Mouse (Mus musculus) embryonic fibroblast, embryonic 13.5 days (primary cell): ENCODE measurements at regions not wholly inside any gene's neighbourhood (a gene's known extent, or its start where the extent isn't known, plus 50 kb on each side); places are given as distances from the start of the nearest gene placed in this dataset.
A peak's percentile ranks its signal among the peaks of the same experiment; 100 is the strongest.

ENCODE experiments used
- H3K27ac ChIP-seq: 2 replicates; pipeline ENCODE4 v1.5.1; 2012; ENCODE audit warnings: low read length, control low read depth, inconsistent platforms; ENCODE audit not compliant: insufficient read depth
- H3K4me1 ChIP-seq: 2 replicates; pipeline ENCODE4 v1.6.1; 2011; ENCODE audit warnings: low read length; ENCODE audit not compliant: control insufficient read depth, insufficient read depth
- H3K4me3 ChIP-seq: 2 replicates; pipeline ENCODE4 v1.5.1; 2011; ENCODE audit warnings: mild to moderate bottlenecking, control low read depth, low read length; ENCODE audit not compliant: insufficient read depth
- CTCF ChIP-seq: IDR thresholded peaks from 2 replicates; pipeline ENCODE4 v1.5.1; 2011; ENCODE audit warnings: mild to moderate bottlenecking, control low read depth, low read length, moderate library complexity, borderline replicate concordance; ENCODE audit not compliant: insufficient read depth
- POLR2A ChIP-seq: IDR thresholded peaks from 2 replicates; pipeline ENCODE4 v1.6.1; 2011; ENCODE audit warnings: low read depth, mild to moderate bottlenecking, control low read depth, low read length, moderate library complexity

DNA sequence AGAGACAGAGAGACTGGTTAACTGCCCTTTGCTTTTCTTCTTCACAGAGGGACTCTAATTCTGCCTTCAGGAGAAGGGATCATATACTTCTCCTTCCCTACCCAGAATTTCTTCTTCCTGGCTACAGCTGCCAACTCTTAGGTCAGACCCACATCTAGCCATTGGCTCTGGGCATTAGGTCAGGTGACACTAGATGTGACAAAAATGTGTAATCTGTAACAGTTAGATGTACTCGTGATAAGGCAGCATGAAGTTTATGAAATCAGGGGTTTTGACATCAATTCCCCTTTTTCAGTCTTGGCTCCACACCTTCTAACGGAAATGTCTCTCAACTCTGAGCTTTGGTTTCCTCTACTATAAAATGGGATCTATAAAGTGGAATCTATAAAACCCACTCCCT lies 428.4 kb downstream of the Bmper start:
- TF ChIP-seq CTCF (no peak), POLR2A (no peak)
- Histone ChIP-seq H3K4me3 (no peak overlapping the region), H3K4me1 (no peaks in the 10 kb centered on the region), H3K27ac (no peak overlapping the region)

- TF ChIP-seq POLR2A (no peak), CTCF (no peak)
- no peak overlapping the region for H3K4me3 ChIP-seq
- no peak overlapping the region for H3K27ac ChIP-seq
- H3K4me1 ChIP-seq: no peaks in the 10 kb centered on the region
These were observed 430.2 kb downstream of the Bmper start for GRCm38 (mm10) chr9:23653086-23653485.

DNA sequence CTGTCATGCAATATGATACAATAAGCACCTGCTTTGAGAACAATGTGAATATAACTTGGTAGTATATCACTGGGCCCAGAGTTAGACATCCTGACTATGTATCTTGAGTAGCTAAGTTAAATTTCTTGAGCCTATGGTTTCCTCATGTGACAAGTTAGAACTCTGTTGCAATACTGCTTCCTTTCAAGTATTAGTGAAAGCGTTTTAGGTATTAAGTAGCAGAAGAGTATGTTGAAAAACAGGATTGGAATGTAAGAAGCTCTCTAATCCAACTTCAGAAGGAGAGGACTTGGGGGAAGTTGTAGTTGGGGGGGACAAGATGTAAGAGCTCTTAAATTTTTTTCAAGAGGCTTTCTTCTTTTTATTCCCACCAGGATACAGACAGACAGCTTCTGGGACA lies 431.9 kb downstream of the Bmper start:
- no peak overlapping the region for H3K27ac ChIP-seq
- no peaks in the 10 kb centered on the region for H3K4me1 ChIP-seq
- no peak for TF ChIP-seq POLR2A
- TF ChIP-seq CTCF: no peak
- H3K4me3 ChIP-seq: no peak overlapping the region

- Histone ChIP-seq H3K27ac (no peak overlapping the region), H3K4me3 (no peak overlapping the region), H3K4me1 (no peaks in the 10 kb centered on the region)
- TF ChIP-seq POLR2A: no peak
- no peak for TF ChIP-seq CTCF
These were observed 431.8 kb upstream of the Npsr1 start for GRCm38 (mm10) chr9:23665960-23666359.

DNA sequence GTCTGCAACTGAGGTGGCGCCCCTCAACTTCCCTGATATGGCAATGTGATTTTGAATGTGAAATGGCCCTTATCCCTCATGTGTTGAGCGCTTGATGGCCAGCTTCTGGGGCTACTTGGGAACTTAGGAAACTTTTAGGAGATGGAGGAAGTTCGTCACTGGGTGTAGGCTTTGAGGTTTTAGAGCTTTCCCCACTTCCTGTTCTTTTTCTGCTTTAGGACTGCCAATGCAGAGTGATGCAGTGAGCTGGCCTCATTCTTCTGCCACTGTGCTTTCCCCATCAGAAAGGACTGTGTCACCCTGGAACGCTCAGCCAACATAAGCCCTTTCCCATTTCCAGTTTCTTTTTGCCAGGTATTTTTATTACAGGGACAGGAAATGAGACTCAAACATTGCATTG lies 428.6 kb upstream of the Npsr1 start:
- Histone ChIP-seq H3K27ac (no peak overlapping the region), H3K4me3 (no peak overlapping the region), H3K4me1 (no peaks in the 10 kb centered on the region)
- TF ChIP-seq CTCF: no peak
- TF ChIP-seq POLR2A: no peak

DNA sequence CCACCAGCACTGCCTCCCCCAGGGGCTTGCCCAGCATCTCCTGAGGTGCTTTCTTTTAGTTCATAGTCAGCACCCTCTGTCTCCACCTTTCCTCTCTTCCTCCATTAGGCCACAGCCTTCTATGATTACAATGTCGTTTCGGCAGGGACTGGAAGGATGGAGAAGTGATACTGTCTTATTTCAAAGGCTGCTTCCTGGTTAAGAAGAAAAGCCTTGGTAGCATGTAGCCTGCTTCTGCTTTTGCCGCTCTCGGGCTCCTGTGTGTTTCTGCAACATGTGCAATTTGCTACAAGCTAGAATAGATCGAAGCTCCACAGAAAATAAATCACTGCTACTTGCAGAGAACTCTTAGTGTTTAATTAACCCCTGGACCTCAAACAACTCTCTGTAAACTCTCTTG lies 427.2 kb upstream of the Npsr1 start:
- Histone ChIP-seq H3K27ac (no peak overlapping the region), H3K4me3 (no peak overlapping the region), H3K4me1 (no peaks in the 10 kb centered on the region)
- TF ChIP-seq POLR2A: no peak
- no peak for TF ChIP-seq CTCF

DNA sequence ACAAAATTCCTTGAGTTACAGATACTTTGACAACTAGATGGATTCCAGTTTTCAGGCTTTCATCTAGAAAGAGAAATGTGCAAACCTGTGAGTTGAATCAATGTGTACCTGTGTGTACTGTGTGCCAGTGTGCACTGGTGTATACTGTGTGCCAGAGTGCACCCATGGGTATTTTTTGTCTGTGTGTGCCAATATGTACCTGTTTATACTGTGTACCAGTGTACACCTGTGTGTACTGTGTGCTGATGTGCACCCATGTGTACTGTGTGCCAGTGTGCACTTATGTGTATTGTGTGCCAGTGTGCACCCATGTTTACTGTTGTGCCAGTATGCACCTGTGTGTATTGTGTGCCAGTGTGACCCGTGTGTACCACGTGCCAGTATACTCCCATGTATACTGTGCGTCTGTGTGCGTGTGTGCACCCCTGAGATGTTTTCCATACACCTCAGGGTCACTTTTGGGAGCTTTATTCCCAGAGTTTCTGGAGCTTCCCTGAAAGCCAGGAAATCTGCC lies 424.4 kb upstream of the Npsr1 start:
- no peak for TF ChIP-seq POLR2A
- TF ChIP-seq CTCF: no peak
- no peak overlapping the region for H3K27ac ChIP-seq
- no peak overlapping the region for H3K4me3 ChIP-seq
- H3K4me1 ChIP-seq: no peaks in the 10 kb centered on the region

DNA sequence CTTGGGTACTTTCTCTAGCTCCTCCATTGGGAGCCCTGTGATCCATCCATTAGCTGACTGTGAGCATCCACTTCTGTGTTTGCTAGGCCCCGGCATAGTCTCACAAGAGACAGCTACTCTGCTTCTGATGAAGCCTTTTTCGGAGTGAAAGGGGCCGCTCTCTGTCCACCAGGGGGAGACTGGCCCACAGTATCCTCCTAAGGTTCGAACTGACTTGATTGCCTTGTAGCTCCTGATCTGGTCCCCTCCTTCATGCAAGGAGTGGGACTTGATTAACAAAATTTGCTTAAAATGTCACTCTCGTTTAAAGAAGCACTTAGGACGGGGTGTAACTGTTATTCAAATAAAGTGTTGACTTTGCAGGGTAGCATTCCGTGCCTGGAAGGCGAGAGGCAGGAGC lies 423.0 kb upstream of the Npsr1 start:
- Histone ChIP-seq H3K4me3 (no peak overlapping the region), H3K27ac (no peak overlapping the region), H3K4me1 (no peaks in the 10 kb centered on the region)
- TF ChIP-seq POLR2A: no peak
- TF ChIP-seq CTCF: peak; percentile 15; the same call in 1 of the 2 replicates

GRCm38 (mm10) chr9:23689456-23689855 lies 408.3 kb upstream of the Npsr1 start:
- H3K4me3 ChIP-seq: no peak overlapping the region
- no peak overlapping the region for H3K27ac ChIP-seq
- TF ChIP-seq POLR2A: no peak
- TF ChIP-seq CTCF: no peak
- no peaks in the 10 kb centered on the region for H3K4me1 ChIP-seq

DNA sequence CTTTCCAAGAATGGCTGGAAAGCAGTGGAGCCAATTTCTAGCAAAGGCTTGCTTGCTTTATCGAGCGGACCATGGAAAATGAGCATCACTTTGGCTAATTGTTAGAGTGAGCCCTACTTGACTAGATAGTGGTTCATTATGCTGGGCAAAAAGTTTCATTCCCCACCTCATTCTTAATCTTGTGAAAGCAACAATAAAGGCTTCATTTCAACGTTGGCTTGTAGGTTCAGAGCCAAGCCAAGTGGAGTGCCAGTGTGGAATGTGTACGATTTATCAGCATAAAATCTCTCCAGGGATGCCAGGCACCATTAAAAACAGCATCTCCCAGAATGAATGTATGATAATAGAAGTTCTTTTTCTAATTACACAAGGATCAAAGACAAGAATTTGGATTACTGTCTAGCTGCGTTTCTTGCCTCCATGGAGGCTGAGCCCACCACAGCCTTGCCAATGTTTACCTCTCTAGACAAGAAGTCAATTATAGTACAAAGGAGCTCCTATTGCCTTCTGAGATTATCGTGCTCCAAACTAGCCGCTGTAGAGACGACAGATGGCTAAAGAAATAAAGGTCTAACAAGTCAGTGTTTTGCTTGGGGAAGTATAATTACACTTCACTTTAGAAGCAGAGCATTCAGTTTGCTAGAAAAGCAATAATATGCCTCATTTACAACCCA lies 404.9 kb upstream of the Npsr1 start:
- TF ChIP-seq CTCF (no peak), POLR2A (no peak)
- H3K4me1 ChIP-seq: 0 out of 2 replicates have a peak, but pooled peaks cover 2% of the 10 kb centered on the region
- no peak overlapping the region for H3K27ac ChIP-seq
- no peak overlapping the region for H3K4me3 ChIP-seq
